Mouse (Mus musculus): Measurements from ENCODE around the gene Zfp423. TPM values are rescaled to one million over a fixed set of nuclear protein-coding genes. Genes with fewer than 3 reads are reported as not detected.

Gene Zfp423
- polyA plus RNA-seq, 1 experiment from 2014 or later = 18.1 TPM

GRCm38 (mm10) chr8:87685392-87685791 lies 274.0 kb downstream of the Zfp423 start:
- no peaks in the 10 kb centered on the region for H3K27me3 ChIP-seq (ENCODE audit: insufficient read depth, low read length)

DNA sequence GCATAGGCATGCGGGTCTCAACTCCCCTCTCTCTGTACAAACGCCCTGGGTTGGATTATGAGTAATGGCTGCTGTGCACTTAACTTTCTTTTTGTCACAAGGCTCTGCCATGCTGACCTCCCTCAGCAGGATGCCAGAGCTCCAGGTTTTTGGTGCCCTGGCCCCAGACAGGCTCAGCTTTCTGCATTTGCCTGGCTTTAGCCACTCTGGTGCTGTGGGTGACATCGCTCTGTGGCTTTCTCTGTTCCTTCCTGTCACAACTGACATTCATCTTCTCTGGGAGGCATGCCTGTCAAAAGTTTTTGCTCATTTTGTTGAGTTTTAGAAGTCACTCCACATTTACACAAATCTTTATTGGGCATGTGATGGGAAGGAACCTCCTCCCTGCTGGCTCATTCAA lies 277.3 kb downstream of the Zfp423 start:
- no peak for ATAC-seq (ENCODE audit: insufficient read depth)

More at GRCm38 (mm10) chr8:87685392-87685791, 274.0 kb downstream of the Zfp423 start:
- H3K9me3 ChIP-seq (ENCODE audit: low read depth, low read length) = no peaks in the 10 kb centered on the region
- H3K9ac ChIP-seq = no peak overlapping the region
- no peak overlapping the region for H3K4me3 ChIP-seq (ENCODE audit: low read depth, low read length)
- H3K4me2 ChIP-seq = no peak overlapping the region
- peaks cover 10% of the 10 kb centered on the region for H3K4me1 ChIP-seq (ENCODE audit: insufficient read depth)
- DNase-seq = no peak
- peaks cover 18% of the 10 kb centered on the region; the same call in 1 of the 2 replicates for H3K36me3 ChIP-seq (ENCODE audit: insufficient read depth)
- TF ChIP-seq CTCF (IDR thresholded peaks at IDR 0.05; ENCODE audit: low read depth) = no peak
- H3K27ac ChIP-seq (ENCODE audit: low read depth) = no peak overlapping the region
- 59% methylated on average over 8 of the region's 8 CpGs for WGBS
- no peak for ATAC-seq (ENCODE audit: insufficient read depth)

GRCm38 (mm10) chr8:87680034-87680433 lies 279.4 kb downstream of the Zfp423 start:
- Histone ChIP-seq H3K4me2 (no peak overlapping the region), H3K4me1 (ENCODE audit: insufficient read depth) (no peaks in the 10 kb centered on the region), H3K9ac (no peak overlapping the region), H3K36me3 (ENCODE audit: insufficient read depth) (0 out of 2 replicates have a peak, but pooled peaks cover 2% of the 10 kb centered on the region), H3K9me3 (ENCODE audit: low read depth, low read length) (no peaks in the 10 kb centered on the region), H3K27me3 (ENCODE audit: insufficient read depth, low read length) (no peaks in the 10 kb centered on the region), H3K27ac (ENCODE audit: low read depth) (no peak overlapping the region), H3K4me3 (ENCODE audit: low read depth, low read length) (no peak overlapping the region)
- DNase-seq (no peak), ATAC-seq (ENCODE audit: insufficient read depth) (no peak)
- no peak for TF ChIP-seq CTCF (IDR thresholded peaks at IDR 0.05; ENCODE audit: low read depth)
- WGBS = 66% methylated on average over 3 of the region's 3 CpGs

More for the DNA sequence above, 277.3 kb downstream of the Zfp423 start:
- 86% methylated on average over 3 of the region's 3 CpGs for WGBS
- H3K27me3 ChIP-seq (ENCODE audit: insufficient read depth, low read length) = no peaks in the 10 kb centered on the region
- no peak overlapping the region for H3K27ac ChIP-seq (ENCODE audit: low read depth)
- H3K9me3 ChIP-seq (ENCODE audit: low read depth, low read length) = no peaks in the 10 kb centered on the region
- no peaks in the 10 kb centered on the region for H3K4me1 ChIP-seq (ENCODE audit: insufficient read depth)
- DNase-seq = no peak
- no peak overlapping the region for H3K4me3 ChIP-seq (ENCODE audit: low read depth, low read length)
- no peak overlapping the region for H3K4me2 ChIP-seq
- peaks cover 18% of the 10 kb centered on the region; the same call in 1 of the 2 replicates for H3K36me3 ChIP-seq (ENCODE audit: insufficient read depth)
- H3K9ac ChIP-seq = no peak overlapping the region
- TF ChIP-seq CTCF (IDR thresholded peaks at IDR 0.05; ENCODE audit: low read depth) = no peak

- 86% methylated on average over 11 of the region's 11 CpGs for WGBS
- H3K9me3 ChIP-seq (ENCODE audit: low read depth, low read length) = no peaks in the 10 kb centered on the region
- no peak overlapping the region for H3K27ac ChIP-seq (ENCODE audit: low read depth)
- H3K4me3 ChIP-seq (ENCODE audit: low read depth, low read length) = no peak overlapping the region
- no peaks in the 10 kb centered on the region for H3K27me3 ChIP-seq (ENCODE audit: insufficient read depth, low read length)
- no peak overlapping the region for H3K9ac ChIP-seq
- no peak for TF ChIP-seq CTCF (IDR thresholded peaks at IDR 0.05; ENCODE audit: low read depth)
- DNase-seq (no peak), ATAC-seq (ENCODE audit: insufficient read depth) (no peak)
- H3K4me2 ChIP-seq = no peak overlapping the region
- H3K36me3 ChIP-seq (ENCODE audit: insufficient read depth) = no peaks in the 10 kb centered on the region
- no peaks in the 10 kb centered on the region for H3K4me1 ChIP-seq (ENCODE audit: insufficient read depth)
Observed at GRCm38 (mm10) chr8:87679431-87680003, 279.9 kb downstream of the Zfp423 start.

- H3K36me3 ChIP-seq (ENCODE audit: insufficient read depth) = no peaks in the 10 kb centered on the region
- ATAC-seq (ENCODE audit: insufficient read depth) = no peak
- no peak overlapping the region for H3K4me2 ChIP-seq
- no peaks in the 10 kb centered on the region for H3K27me3 ChIP-seq (ENCODE audit: insufficient read depth, low read length)
- H3K4me3 ChIP-seq (ENCODE audit: low read depth, low read length) = no peak overlapping the region
- 88% methylated on average over 9 of the region's 9 CpGs for WGBS
- TF ChIP-seq CTCF (IDR thresholded peaks at IDR 0.05; ENCODE audit: low read depth) = no peak
- no peak overlapping the region for H3K27ac ChIP-seq (ENCODE audit: low read depth)
- no peaks in the 10 kb centered on the region for H3K4me1 ChIP-seq (ENCODE audit: insufficient read depth)
- H3K9ac ChIP-seq = no peak overlapping the region
- no peak for DNase-seq
- no peaks in the 10 kb centered on the region for H3K9me3 ChIP-seq (ENCODE audit: low read depth, low read length)
Observed at GRCm38 (mm10) chr8:87675411-87675810, 284.0 kb downstream of the Zfp423 start.

DNA sequence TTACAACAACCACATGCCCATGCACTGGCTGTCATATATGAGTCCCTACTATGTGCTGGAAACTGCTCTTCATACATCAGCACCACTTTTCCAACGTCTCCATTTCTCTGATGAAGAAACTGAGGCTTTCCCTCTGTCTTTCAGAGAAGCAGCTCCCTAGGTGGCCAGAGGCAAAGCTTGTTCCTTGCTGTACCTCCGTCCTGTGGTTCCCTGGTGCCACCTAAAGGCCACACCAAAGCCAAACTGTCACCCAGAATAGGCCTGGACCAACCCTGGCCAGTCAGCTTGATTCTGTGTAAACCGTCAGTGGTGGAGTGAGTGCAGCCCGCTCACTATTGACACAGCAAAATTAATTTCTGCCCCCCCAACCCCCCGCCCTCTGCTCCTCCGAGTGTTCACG lies 285.2 kb downstream of the Zfp423 start:
- 0 out of 2 replicates have a peak, but pooled peaks have one; percentile 10 for TF ChIP-seq CTCF (IDR thresholded peaks at IDR 0.05; ENCODE audit: low read depth)
- Histone ChIP-seq H3K27me3 (ENCODE audit: insufficient read depth, low read length) (no peaks in the 10 kb centered on the region), H3K4me1 (ENCODE audit: insufficient read depth) (no peaks in the 10 kb centered on the region), H3K9ac (no peak overlapping the region), H3K4me3 (ENCODE audit: low read depth, low read length) (no peak overlapping the region), H3K36me3 (ENCODE audit: insufficient read depth) (no peaks in the 10 kb centered on the region), H3K4me2 (no peak overlapping the region), H3K9me3 (ENCODE audit: low read depth, low read length) (no peaks in the 10 kb centered on the region), H3K27ac (ENCODE audit: low read depth) (no peak overlapping the region)
- WGBS = 63% methylated on average over 7 of the region's 7 CpGs
- no peak for DNase-seq
- no peak for ATAC-seq (ENCODE audit: insufficient read depth)

GRCm38 (mm10) chr8:87672214-87672613 lies 287.2 kb downstream of the Zfp423 start:
- TF ChIP-seq CTCF (IDR thresholded peaks at IDR 0.05; ENCODE audit: low read depth) = no peak
- 88% methylated on average over 2 of the region's 2 CpGs for WGBS
- no peak overlapping the region for H3K4me3 ChIP-seq (ENCODE audit: low read depth, low read length)

More at GRCm38 (mm10) chr8:87672214-87672613, 287.2 kb downstream of the Zfp423 start:
- H3K9me3 ChIP-seq (ENCODE audit: low read depth, low read length) = no peaks in the 10 kb centered on the region
- no peaks in the 10 kb centered on the region for H3K4me1 ChIP-seq (ENCODE audit: insufficient read depth)
- no peaks in the 10 kb centered on the region for H3K36me3 ChIP-seq (ENCODE audit: insufficient read depth)
- H3K4me2 ChIP-seq = no peak overlapping the region
- DNase-seq (no peak), ATAC-seq (ENCODE audit: insufficient read depth) (no peak)
- no peaks in the 10 kb centered on the region for H3K27me3 ChIP-seq (ENCODE audit: insufficient read depth, low read length)
- no peak overlapping the region for H3K9ac ChIP-seq
- no peak overlapping the region for H3K27ac ChIP-seq (ENCODE audit: low read depth)

Data from lung, embryonic 14.5 days (tissue).